25 mouse cellular contexts compared by ENCODE assay signal in the genomic region with DNA sequence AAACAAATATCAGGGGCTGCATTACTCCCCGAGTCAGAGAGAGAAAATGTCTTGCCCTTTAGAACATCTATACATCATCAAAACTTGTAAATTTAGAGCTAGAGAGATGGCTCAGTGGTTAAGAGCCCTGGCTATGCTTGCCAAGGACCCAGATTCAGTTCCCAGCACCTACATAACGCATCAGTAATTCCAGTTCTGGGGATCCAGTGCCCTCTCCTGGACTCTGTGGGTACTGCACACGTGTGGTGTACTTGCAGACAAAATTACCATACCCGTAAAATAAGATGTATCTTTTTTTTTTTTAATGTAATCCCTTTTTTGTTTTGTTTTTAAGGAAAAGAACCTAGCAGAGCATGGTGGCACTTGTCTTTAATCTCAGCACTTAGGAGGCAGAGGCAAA. TPM values are rescaled to one million over a fixed set of nuclear protein-coding genes. Genes with fewer than 3 reads are reported as not detected.
DNase-seq lines count a peak whose midpoint lies in the region; ATAC-seq and TF ChIP-seq lines count a peak whose summit lies in the region.
"Had no signal": no experiment of that assay in that cellular context is flagged by ENCODE, and none has a peak within 500 bp of the region (broad histone marks: within the 10 kb centered on the region; RNA-seq: fewer than 3 reads in every experiment).

No protein-coding gene starts in this region.

- no peak for DNase-seq in forebrain, postnatal 0 days
- no peak for DNase-seq in layer of hippocampus, adult 2 months (ENCODE audit: low spot score in 2 of 2)
- no peak for DNase-seq in layer of hippocampus, postnatal 36 days
- DNase-seq in lung, postnatal 0 days (ENCODE audit: low spot score) = no peak
- DNase-seq in lung, adult 18-20 months = no peak
- DNase-seq in brain, embryonic 14.5 days (ENCODE audit: low read depth) = no peak
- no peak for DNase-seq in thymus, postnatal 14 days
- DNase-seq: adrenal gland, postnatal 10 days; cerebellum, adult 8-10 months; gastrocnemius, postnatal 14 days; heart, postnatal 4 days; kidney, postnatal 36 days; left cerebral cortex, postnatal 4 days; thymus, postnatal 36 days had no signal

- no peaks in the 10 kb centered on the region for H3K27me3 ChIP-seq in forebrain, postnatal 0 days (ENCODE audit: insufficient read depth, low read length)
- no peaks in the 10 kb centered on the region for H3K27me3 ChIP-seq in forebrain, embryonic 16.5 days (replicated peaks; ENCODE audit: control insufficient read depth, insufficient read depth, low read length)
- H3K27me3 ChIP-seq in lung, postnatal 0 days (replicated peaks; ENCODE audit: insufficient read depth, low read length) = no peaks in the 10 kb centered on the region
- H3K27me3 ChIP-seq: limb, embryonic 15.5 days; Patski had no signal

- WGBS in forebrain, postnatal 0 days = 93% methylated on average over 4 of the region's 4 CpGs
- WGBS in forebrain, embryonic 16.5 days = 96% methylated on average over 4 of the region's 4 CpGs
- 92% methylated on average over 4 of the region's 4 CpGs for WGBS in lung, postnatal 0 days

- TF ChIP-seq EP300 in lung, postnatal 0 days (IDR thresholded peaks at IDR 0.05) = no peak

- H3K4me2 ChIP-seq in forebrain, postnatal 0 days (ENCODE audit: low read depth) = no peak overlapping the region
- no peak overlapping the region for H3K4me2 ChIP-seq in forebrain, embryonic 16.5 days (ENCODE audit: low read length)
- no peak overlapping the region for H3K4me2 ChIP-seq in lung, postnatal 0 days (replicated peaks; ENCODE audit: low read depth, low read length)
- H3K4me2 ChIP-seq: hindbrain, embryonic 14.5 days; limb, embryonic 15.5 days had no signal

- no peak for ATAC-seq in forebrain, postnatal 0 days
- ATAC-seq in forebrain, embryonic 16.5 days = no peak
- no peak for ATAC-seq in lung, postnatal 0 days
- ATAC-seq: activated CD4-positive, CD25-positive, alpha-beta regulatory T cell, adult 4 months; forebrain, embryonic 14.5 days; inflammation-experienced regulatory T-cells, adult 6 months; Patski had no signal

- no peak overlapping the region for H3K4me3 ChIP-seq in forebrain, postnatal 0 days (ENCODE audit: low read depth, low read length)
- no peak overlapping the region for H3K4me3 ChIP-seq in forebrain, embryonic 16.5 days (replicated peaks; ENCODE audit: low read length)
- no peak overlapping the region for H3K4me3 ChIP-seq in layer of hippocampus, adult 2 months
- no peak overlapping the region for H3K4me3 ChIP-seq in lung, postnatal 0 days (ENCODE audit: low read depth, low read length)
- H3K4me3 ChIP-seq: heart, embryonic 10.5 days; limb, embryonic 15.5 days; midbrain, embryonic 10.5 days had no signal

- TF ChIP-seq POLR2A in brain, embryonic 14.5 days (IDR thresholded peaks at IDR 0.05; ENCODE audit: borderline replicate concordance, extremely low read depth, insufficient read depth, insufficient read length, poor library complexity, severe bottlenecking) = no peak

- H3K4me1 ChIP-seq in forebrain, postnatal 0 days (ENCODE audit: insufficient read depth) = no peaks in the 10 kb centered on the region
- H3K4me1 ChIP-seq in forebrain, embryonic 16.5 days (replicated peaks; ENCODE audit: control insufficient read depth, insufficient read depth, low read length) = no peaks in the 10 kb centered on the region
- H3K4me1 ChIP-seq in lung, postnatal 0 days (ENCODE audit: insufficient read depth, low read depth, low read length) = no peaks in the 10 kb centered on the region
- H3K4me1 ChIP-seq: heart, embryonic 10.5 days; limb, embryonic 15.5 days; midbrain, embryonic 10.5 days had no signal

- peaks cover 3% of the 10 kb centered on the region; the same call in 1 of the 2 replicates for H3K9me3 ChIP-seq in forebrain, postnatal 0 days (ENCODE audit: low read length)
- H3K9me3 ChIP-seq in forebrain, embryonic 16.5 days (ENCODE audit: control insufficient read depth, low read length) = peaks cover 5% of the 10 kb centered on the region; the same call in 1 of the 2 replicates
- H3K9me3 ChIP-seq in lung, postnatal 0 days (ENCODE audit: low read length) = no peaks in the 10 kb centered on the region
- H3K9me3 ChIP-seq: heart, embryonic 10.5 days; limb, embryonic 15.5 days had no signal

- H3K9ac ChIP-seq in forebrain, postnatal 0 days = no peak overlapping the region
- H3K9ac ChIP-seq in forebrain, embryonic 16.5 days (replicated peaks; ENCODE audit: low read depth, low read length) = no peak overlapping the region
- H3K9ac ChIP-seq in lung, postnatal 0 days (replicated peaks; ENCODE audit: low read depth) = no peak overlapping the region
- H3K9ac ChIP-seq: hindbrain, embryonic 14.5 days; limb, embryonic 15.5 days had no signal

- no peak overlapping the region for H3K27ac ChIP-seq in forebrain, postnatal 0 days (ENCODE audit: low read depth, low read length)
- no peak overlapping the region for H3K27ac ChIP-seq in forebrain, embryonic 16.5 days (ENCODE audit: low read length)
- no peak overlapping the region for H3K27ac ChIP-seq in layer of hippocampus, adult 2 months
- no peak overlapping the region for H3K27ac ChIP-seq in lung, postnatal 0 days (ENCODE audit: low read length)
- H3K27ac ChIP-seq: heart, embryonic 10.5 days; hindbrain, embryonic 14.5 days; limb, embryonic 15.5 days; midbrain, embryonic 10.5 days had no signal

- peak; percentile 23; the same call in 1 of the 2 replicates for TF ChIP-seq CTCF in forebrain, postnatal 0 days (IDR thresholded peaks at IDR 0.05; ENCODE audit: low read depth)
- TF ChIP-seq CTCF in layer of hippocampus, adult 2 months (conservative IDR thresholded peaks at IDR 0.05) = peak; percentile 58
- peak; percentile 20; the same call in 1 of the 2 replicates for TF ChIP-seq CTCF in lung, postnatal 0 days (IDR thresholded peaks at IDR 0.05)
- TF ChIP-seq CTCF in brain, embryonic 14.5 days (IDR thresholded peaks at IDR 0.05; ENCODE audit: borderline replicate concordance, extremely low read depth, insufficient read depth, insufficient read length) = peak; percentile 31; the same call in 1 of the 2 replicates

- H3K36me3 ChIP-seq in forebrain, postnatal 0 days (ENCODE audit: insufficient read depth) = no peaks in the 10 kb centered on the region
- no peaks in the 10 kb centered on the region for H3K36me3 ChIP-seq in forebrain, embryonic 16.5 days (ENCODE audit: control insufficient read depth, insufficient read depth)
- H3K36me3 ChIP-seq in lung, postnatal 0 days (ENCODE audit: insufficient read depth, low read length) = no peaks in the 10 kb centered on the region
- H3K36me3 ChIP-seq: heart, embryonic 10.5 days; limb, embryonic 15.5 days; midbrain, embryonic 10.5 days had no signal

RNA-seq across cellular contexts. Expression of a gene that starts 21.9 kb away (rescaled TPM):
- 0.10 and 0.77 TPM in 2 replicates for total RNA-seq in forebrain, postnatal 0 days (2014; rRNA removed)
- polyA plus RNA-seq in forebrain, postnatal 0 days (2015; fragmentation: Nextera tagmentation; extraction: Ambion mirVana) = 0.19 and 0.21 TPM in 2 replicates
- polyA plus RNA-seq in forebrain, embryonic 16.5 days (2015; fragmentation: Nextera tagmentation; extraction: Ambion mirVana) = 0.34 TPM in 1 of 2 replicates, not detected in the other
- under 1 TPM in 1 of 2 experiments, not detected in 1; 0.29 TPM for total RNA-seq in layer of hippocampus, adult 2 months (2021)
- under 1 TPM in 1 of 2 experiments, not detected in 1; 0.22 TPM for total RNA-seq in layer of hippocampus, postnatal 36 days (2021)
- polyA plus RNA-seq in lung, postnatal 0 days (2015; fragmentation: Nextera tagmentation; extraction: Ambion mirVana) = 0.58 and 0.64 TPM in 2 replicates
- polyA plus RNA-seq in brain, embryonic 14.5 days (2012; rRNA removed) = 0.78 and 1.1 TPM in 2 replicates
- total RNA-seq: adrenal gland, postnatal 10 days; ES-E14; gastrocnemius, postnatal 14 days; heart, postnatal 4 days; neutrophil, adult 5-6 weeks had no signal
- polyA plus RNA-seq: activated CD4-positive, CD25-positive, alpha-beta regulatory T cell, adult 4 months; inflammation-experienced regulatory T-cells, adult 6 months; Patski had no signal
